Mouse (Mus musculus) CD4-positive, CD25-positive, alpha-beta regulatory T cell, adult 2 months (primary cell): Measurements from ENCODE around the gene Mn1.

ENCODE experiments used
- DNase-seq: peaks from one replicate; pipeline ENCODE4 v3.0.0-alpha.2; 2012; ENCODE audit warnings: low read depth, low spot score

Gene Mn1

DNA sequence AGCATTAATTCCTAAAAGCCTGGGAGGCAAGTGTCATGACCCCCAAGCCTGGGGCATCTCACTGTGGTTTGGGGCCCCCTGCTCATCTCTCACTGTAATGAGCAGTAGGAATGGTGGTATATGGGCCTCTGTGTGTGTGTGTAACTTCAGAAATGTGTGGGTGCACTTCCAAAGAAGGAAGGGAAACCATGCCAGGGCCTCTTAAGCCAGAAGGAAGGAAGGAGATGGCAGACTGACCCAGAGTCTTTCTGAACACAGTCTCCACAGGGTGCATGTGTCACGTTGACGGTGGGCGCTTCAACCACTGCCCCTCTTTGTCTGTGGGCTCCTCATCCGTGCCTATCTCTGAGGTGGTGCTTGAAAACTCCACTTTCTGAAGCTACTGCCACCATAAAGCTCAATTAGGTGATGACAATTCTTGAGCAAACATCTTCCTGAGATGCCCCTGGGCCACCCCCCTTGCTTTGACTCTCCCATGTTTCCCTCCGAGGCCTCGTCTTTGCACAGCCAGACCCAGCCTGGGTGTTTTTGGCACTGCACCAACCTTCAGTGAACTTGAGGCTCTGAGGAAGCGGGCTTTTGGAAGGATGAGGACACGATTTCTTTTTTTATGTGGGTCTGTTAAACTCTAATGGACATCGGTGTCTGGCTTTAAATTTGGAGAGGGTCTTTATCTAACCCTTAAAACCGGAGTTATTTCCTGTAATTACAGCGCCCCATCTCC lies 14.0 kb downstream of the Mn1 start:
- no peak for DNase-seq

DNA sequence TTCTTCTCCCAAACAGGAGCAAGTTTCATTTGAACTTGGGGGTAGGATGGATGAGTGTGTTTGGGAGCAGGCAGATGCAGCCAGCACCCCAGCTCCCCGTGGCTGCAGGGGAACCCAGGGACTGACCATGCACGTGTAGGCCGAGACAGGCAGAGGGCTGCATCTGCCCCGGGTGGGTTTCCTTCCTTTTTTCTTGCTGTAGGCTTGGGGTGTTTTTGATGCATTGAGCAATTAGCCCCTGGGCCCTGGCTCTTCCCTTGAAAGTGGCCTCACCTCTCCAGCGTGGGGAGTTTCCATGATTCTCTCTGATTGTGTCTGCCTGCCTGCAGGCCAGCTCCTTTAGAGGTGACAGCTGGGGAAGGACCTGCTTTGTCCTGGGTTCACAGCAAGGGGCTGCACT lies 15.7 kb downstream of the Mn1 start:
- DNase-seq = no peak

DNA sequence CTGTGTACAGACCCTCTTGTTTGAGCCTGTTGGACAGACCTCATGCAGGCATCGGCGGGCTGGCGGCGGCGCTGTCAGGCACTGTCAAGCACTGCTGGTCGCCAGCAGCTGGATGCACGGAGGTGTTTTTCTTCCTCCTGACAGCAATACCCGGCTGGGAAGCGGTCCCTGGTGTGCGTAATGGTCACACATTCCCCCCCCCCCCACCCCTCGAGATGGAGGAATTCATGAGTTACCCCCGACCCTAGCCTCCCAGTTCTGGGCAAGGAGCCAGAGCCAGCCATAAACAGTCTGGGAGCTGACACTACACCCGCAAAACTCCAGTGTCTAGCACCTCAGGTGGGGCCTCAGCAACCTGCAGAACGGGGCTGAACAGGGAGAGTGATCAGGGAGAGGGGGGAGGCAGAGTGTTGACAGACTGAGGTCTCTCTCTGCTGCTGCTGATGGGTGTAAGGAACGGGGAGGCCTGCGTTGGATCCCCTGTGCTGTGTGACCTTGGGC lies 17.2 kb downstream of the Mn1 start:
- no peak for DNase-seq

DNA sequence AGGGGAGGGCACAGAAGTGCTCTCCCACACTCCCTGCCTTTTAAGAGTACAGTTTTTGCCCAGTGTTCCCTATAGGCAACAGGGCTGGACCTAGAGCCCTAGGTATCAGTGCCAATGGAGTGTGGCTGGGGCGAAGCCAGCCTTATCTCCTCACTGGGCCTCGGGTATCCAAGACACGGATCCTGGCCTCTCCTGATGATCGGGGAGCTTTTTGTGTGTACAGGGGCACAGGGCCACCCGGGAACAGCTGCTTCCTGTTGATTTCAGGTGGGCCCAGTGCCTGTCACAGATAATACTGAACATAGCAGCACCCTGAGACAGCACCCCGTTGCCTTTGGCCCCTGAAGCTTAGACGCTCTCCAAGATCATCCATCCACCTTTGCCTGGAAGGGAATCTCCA lies 19.1 kb downstream of the Mn1 start:
- DNase-seq = no peak

DNA sequence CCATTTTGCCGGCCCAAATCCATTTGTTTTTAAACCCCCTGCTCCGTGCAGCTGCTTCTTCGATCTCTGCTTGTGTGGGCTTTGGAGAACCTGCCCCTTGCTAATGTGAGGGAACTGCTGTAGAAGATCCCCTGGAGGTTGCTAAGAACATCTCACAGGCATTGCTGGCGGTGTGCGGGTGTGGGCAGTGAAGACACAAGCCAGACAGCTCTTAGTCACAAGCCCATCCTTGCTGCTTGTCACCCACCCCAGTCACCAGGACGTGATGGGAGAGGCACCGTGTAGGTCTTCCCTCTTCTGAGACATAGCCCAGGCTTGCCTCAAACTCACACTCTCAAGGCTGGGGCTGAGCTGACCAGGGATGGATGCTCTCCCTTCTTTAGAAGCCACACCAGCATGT lies 20.0 kb downstream of the Mn1 start:
- no peak for DNase-seq

GRCm38 (mm10) chr5:111438336-111438735 lies 21.2 kb downstream of the Mn1 start:
- no peak for DNase-seq

GRCm38 (mm10) chr5:111438821-111439220 lies 21.7 kb downstream of the Mn1 start:
- no peak for DNase-seq

- DNase-seq = no peak
Measured at GRCm38 (mm10) chr5:111440264-111440663, 23.1 kb downstream of the Mn1 start.

DNA sequence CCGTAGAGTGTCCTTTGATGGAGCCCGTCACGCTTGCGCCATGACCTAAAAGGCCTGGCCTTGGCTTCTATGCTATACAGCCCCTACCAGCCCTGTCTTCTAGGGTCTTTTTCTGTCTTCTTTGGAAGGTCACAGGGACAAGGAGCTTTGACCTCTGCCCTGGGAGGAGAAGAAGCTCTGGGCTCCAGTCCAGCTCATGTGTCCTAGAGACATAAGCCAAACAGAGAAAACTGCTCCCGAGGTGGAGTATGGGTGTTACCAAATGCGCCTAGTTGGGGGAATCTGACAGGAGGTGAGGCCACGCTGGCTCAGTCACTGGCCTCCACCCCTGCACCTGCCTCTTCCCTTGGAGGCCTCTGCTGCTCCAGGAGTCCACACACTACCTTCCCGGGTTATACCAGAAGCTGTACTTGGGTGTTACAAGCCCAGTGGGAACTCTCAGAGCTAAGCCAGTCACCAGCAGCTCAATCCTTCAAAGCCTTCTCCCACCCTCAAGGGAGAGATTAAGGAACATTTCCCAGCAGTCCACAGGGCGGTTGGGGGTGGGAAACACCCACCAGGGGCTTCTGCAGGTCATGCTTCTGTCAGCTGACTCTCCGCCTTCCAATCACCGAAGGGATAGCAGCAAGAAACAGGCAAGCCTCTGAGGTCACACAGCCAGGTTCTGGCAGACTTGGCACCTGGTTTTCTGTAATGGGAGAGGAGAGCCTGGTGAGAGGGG lies 25.1 kb downstream of the Mn1 start:
- no peak for DNase-seq

GRCm38 (mm10) chr5:111443636-111444035 lies 26.5 kb downstream of the Mn1 start:
- no peak for DNase-seq

GRCm38 (mm10) chr5:111444361-111444760 lies 27.2 kb downstream of the Mn1 start:
- no peak for DNase-seq

DNA sequence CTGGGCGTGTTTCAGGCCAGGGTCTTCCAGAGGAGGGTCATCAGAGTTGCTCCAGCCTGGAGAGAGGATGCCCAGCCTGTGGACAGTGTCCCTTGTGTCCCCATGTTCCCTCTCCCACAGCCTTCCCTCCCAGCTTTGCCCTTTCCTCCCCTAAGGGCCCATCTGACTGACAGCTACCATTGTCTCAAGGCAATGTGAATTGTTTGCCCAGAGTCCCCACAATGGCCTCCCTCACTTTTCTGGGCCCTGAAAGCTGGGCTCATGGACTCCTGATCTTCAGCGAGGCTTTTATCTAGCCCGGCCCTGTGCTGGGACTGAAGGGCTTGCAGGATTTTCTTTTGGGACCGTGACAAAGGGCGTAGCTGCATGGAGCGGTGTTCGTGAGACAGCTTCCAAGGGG lies 29.5 kb downstream of the Mn1 start:
- DNase-seq = no peak

- DNase-seq = no peak
Measured at GRCm38 (mm10) chr5:111449700-111450099, 32.5 kb downstream of the Mn1 start.

- DNase-seq = no peak
Measured at GRCm38 (mm10) chr5:111454240-111454639, 37.1 kb downstream of the Mn1 start.

- DNase-seq = no peak
Measured at GRCm38 (mm10) chr5:111454876-111455275, 37.7 kb downstream of the Mn1 start.

GRCm38 (mm10) chr5:111458675-111459074 lies 41.5 kb downstream of the Mn1 start:
- no peak for DNase-seq

DNA sequence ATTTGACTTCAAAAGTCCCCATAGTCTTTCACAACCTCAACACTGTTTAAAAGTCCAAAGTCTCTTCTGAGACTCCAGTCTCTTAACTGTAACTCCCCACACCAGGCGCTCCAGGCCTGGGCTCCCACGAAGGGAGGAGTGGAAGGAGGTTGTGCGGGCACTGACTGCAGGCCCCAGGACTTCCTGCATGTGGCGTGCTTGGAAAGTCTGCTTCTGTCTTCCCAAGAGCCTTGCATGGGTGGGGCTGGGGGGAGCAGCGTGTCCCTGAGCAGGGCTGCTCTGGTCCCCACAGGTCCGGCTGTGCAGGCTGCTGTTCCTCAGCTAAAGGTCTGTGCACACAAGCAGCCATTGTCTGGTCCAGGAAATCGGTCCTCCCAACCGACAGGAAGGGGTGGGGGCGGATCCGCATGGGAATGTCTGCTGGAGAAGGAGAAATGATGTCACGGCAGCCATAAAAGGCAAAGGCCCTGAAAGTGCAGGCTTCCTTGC lies 48.7 kb downstream of the Mn1 start:
- DNase-seq = no peak

GRCm38 (mm10) chr5:111466429-111466828 lies 49.3 kb downstream of the Mn1 start:
- no peak for DNase-seq

DNA sequence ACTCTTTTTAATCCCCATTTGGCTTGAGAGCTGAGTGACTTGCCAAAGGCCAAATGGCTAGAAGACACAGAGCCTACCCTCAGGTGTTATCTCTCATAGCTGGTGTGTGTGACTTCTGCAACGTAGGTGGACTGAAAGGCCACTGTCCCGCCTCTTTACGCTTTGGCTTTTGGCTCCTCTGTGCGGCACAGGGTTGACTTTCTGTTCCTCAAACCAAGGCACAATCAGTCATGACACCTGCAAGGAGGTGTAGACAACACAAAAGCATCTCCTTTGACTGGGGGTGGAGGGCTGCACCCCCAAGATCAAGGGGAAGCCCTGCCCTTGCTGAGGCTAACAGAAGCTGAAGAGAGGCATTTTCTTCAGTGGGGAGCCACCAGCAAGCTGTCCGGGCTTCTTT lies 50.5 kb downstream of the Mn1 start:
- no peak for DNase-seq

DNA sequence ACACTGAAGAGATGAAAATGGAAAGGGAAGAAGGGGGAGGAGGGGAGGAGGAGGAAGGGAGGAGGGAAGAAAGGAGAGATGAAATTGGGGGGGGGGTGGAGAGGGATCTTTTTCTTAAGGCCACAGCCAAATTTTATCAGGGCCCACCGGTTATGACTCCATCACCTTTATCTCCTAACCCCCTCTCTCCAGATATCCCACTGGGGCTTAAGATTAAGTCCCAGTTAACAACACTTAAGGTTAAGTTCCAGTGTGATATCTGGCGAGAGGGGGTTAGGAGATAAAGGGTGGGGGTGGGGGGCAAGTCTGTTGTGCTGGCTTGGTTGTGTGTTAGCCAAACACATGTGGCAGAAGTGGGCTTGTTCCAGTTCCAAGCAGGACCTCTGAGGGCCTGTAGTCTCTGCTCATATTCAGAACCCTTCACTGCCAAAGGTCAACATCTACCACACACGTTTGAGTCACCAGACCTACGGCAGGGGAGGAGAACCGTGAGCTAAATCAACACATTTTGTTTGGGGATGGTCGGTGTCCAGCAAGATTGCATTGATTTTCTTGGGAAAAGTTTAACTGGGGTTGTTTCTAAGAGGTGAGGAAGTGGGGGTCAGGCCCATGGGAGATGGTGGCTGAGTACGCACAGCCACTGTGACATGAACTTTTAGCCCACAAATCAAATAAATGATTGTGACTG lies 52.2 kb downstream of the Mn1 start:
- no peak for DNase-seq

- DNase-seq = no peak
Measured at GRCm38 (mm10) chr5:111470875-111471274, 53.7 kb downstream of the Mn1 start.

DNA sequence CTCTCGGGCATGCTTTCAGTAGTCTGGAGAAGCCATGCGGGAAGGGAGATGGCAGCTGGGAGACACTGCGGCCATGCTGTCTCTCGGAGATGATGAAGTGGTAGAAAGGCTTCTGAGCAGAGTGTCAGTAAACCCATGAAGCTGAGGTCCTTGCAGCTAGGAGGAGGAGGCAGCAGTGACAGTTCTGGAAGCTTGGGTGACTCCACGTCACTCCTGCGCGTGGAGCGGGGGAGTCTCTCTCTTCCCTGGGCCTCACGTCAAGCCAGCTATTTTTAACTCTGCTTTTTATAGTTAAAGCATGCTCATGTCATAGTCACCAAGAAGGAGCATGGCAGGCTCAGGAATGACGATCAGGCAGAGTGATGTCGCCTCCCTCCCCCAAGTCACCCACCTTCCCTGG lies 56.3 kb downstream of the Mn1 start:
- DNase-seq = no peak
